ENCODE assay signal across 24 mouse cellular contexts in genomic region chr9:58743702-58744248, GRCm38 (mm10). TPM values are rescaled to one million over a fixed set of nuclear protein-coding genes. Genes with fewer than 3 reads are reported as not detected.
A peak's percentile ranks its signal among the peaks of the same experiment; 100 is the strongest.
DNase-seq lines count a peak whose midpoint lies in the region; ATAC-seq and TF ChIP-seq lines count a peak whose summit lies in the region.
"Had no signal": no experiment of that assay in that cellular context is flagged by ENCODE, and none has a peak within 500 bp of the region (broad histone marks: within the 10 kb centered on the region; RNA-seq: fewer than 3 reads in every experiment).

Gene Rec114, minus strand, starts transcription at chr9:58743964.

- 68% methylated on average over 3 of the region's 3 CpGs for WGBS in liver, embryonic 16.5 days (ENCODE audit: insufficient replicate concordance)
- 95% methylated on average over 3 of the region's 3 CpGs for WGBS in kidney, adult 2 months
- 89% methylated on average over 3 of the region's 3 CpGs for WGBS in midbrain, embryonic 11.5 days

- no peak within 1 kb of the TSS for H3K9ac ChIP-seq in liver, embryonic 16.5 days (ENCODE audit: low read depth, low read length)
- H3K9ac ChIP-seq in midbrain, embryonic 11.5 days (ENCODE audit: low read length), result no peak within 1 kb of the TSS
- H3K9ac ChIP-seq: forebrain, embryonic 15.5 days; hindbrain, embryonic 13.5 days; midbrain, embryonic 12.5 days; neural tube, embryonic 15.5 days had no signal

- TF ChIP-seq POLR2A in kidney, adult 2 months (IDR thresholded peaks at IDR 0.05; ENCODE audit: low read depth, low read length), result no peak

- no peaks in the 10 kb centered on the region for H3K9me3 ChIP-seq in liver, embryonic 16.5 days (replicated peaks; ENCODE audit: control insufficient read depth, low read length)
- H3K9me3 ChIP-seq in midbrain, embryonic 11.5 days (ENCODE audit: control insufficient read depth, low read length), result no peaks in the 10 kb centered on the region
- H3K9me3 ChIP-seq: forebrain, embryonic 15.5 days; hindbrain, embryonic 13.5 days; limb, embryonic 10.5 days; midbrain, embryonic 12.5 days; neural tube, embryonic 15.5 days had no signal

- no peak within 1 kb of the TSS for H3K27ac ChIP-seq in liver, embryonic 16.5 days (ENCODE audit: low read length)
- no peak within 1 kb of the TSS for H3K27ac ChIP-seq in kidney, adult 2 months (ENCODE audit: insufficient read depth, low read depth, low read length)
- no peak within 1 kb of the TSS for H3K27ac ChIP-seq in midbrain, embryonic 11.5 days (ENCODE audit: low read depth, low read length)
- H3K27ac ChIP-seq: forebrain, embryonic 15.5 days; hindbrain, embryonic 13.5 days; left cerebral cortex, adult 2 months; limb, embryonic 10.5 days; macrophage; midbrain, embryonic 12.5 days; neural tube, embryonic 15.5 days had no signal

- DNase-seq in thymus, postnatal 14 days, result peak; percentile 13
- no peak for DNase-seq in thymus, adult 18-20 months
- peak; percentile 17 for DNase-seq in liver
- no peak for DNase-seq in urinary bladder, postnatal 4 days (ENCODE audit: low spot score in 2 of 2)
- no peak for DNase-seq in kidney, adult 2 months
- DNase-seq in midbrain, embryonic 11.5 days (ENCODE audit: low spot score, missing footprints), result no peak
- DNase-seq: adrenal gland, postnatal 14 days; B cell, adult 2 months; cerebellum, adult 8-10 months; cerebellum, postnatal 36 days; gastrocnemius, postnatal 14 days; kidney, adult 11 months; kidney, postnatal 10 days; thymus, adult 2 months had no signal

- H3K36me3 ChIP-seq in liver, embryonic 16.5 days (ENCODE audit: control insufficient read depth, insufficient read depth), result no peaks in the 10 kb centered on the region
- no peaks in the 10 kb centered on the region for H3K36me3 ChIP-seq in kidney, adult 2 months (ENCODE audit: control insufficient read depth, insufficient read depth, low read length)
- H3K36me3 ChIP-seq in midbrain, embryonic 11.5 days (ENCODE audit: control insufficient read depth, insufficient read depth, low read length), result no peaks in the 10 kb centered on the region
- H3K36me3 ChIP-seq: forebrain, embryonic 15.5 days; hindbrain, embryonic 13.5 days; limb, embryonic 10.5 days; midbrain, embryonic 12.5 days; neural tube, embryonic 15.5 days had no signal

- no peaks in the 10 kb centered on the region for H3K27me3 ChIP-seq in liver, embryonic 16.5 days (ENCODE audit: control insufficient read depth, insufficient read depth, low read depth, low read length)
- H3K27me3 ChIP-seq in kidney, adult 2 months (replicated peaks; ENCODE audit: control insufficient read depth, insufficient read depth, low read length), result no peaks in the 10 kb centered on the region
- no peaks in the 10 kb centered on the region for H3K27me3 ChIP-seq in midbrain, embryonic 11.5 days (ENCODE audit: control insufficient read depth, insufficient read depth, low read length)
- H3K27me3 ChIP-seq: CH12.LX; forebrain, embryonic 15.5 days; hindbrain, embryonic 13.5 days; midbrain, embryonic 12.5 days; neural tube, embryonic 15.5 days had no signal

- ATAC-seq in liver, embryonic 16.5 days (ENCODE audit: low read depth), result no peak
- ATAC-seq in midbrain, embryonic 11.5 days (ENCODE audit: low FRiP score), result no peak
- ATAC-seq: forebrain, embryonic 15.5 days; lung, postnatal 0 days had no signal

- TF ChIP-seq CTCF in kidney, adult 2 months (conservative IDR thresholded peaks at IDR 0.05; ENCODE audit: insufficient read depth, insufficient read length, low read depth, low read length), result no peak

- H3K4me2 ChIP-seq in liver, embryonic 16.5 days (ENCODE audit: low read depth, low read length), result no peak within 1 kb of the TSS
- no peak within 1 kb of the TSS for H3K4me2 ChIP-seq in midbrain, embryonic 11.5 days
- H3K4me2 ChIP-seq: forebrain, embryonic 15.5 days; hindbrain, embryonic 13.5 days; midbrain, embryonic 12.5 days; neural tube, embryonic 15.5 days had no signal

- H3K4me3 ChIP-seq in liver, embryonic 16.5 days (ENCODE audit: low read depth, low read length), result no peak within 1 kb of the TSS
- no peak within 1 kb of the TSS for H3K4me3 ChIP-seq in kidney, adult 2 months (ENCODE audit: insufficient read depth, low read depth, low read length)
- no peak within 1 kb of the TSS for H3K4me3 ChIP-seq in midbrain, embryonic 11.5 days (ENCODE audit: low read depth, low read length)
- H3K4me3 ChIP-seq: forebrain, embryonic 15.5 days; hindbrain, embryonic 13.5 days; left cerebral cortex, adult 2 months; limb, embryonic 10.5 days; midbrain, embryonic 12.5 days; neural tube, embryonic 15.5 days had no signal

- 0 out of 2 replicates have a peak, but pooled peaks cover 2% of the 10 kb centered on the region for H3K4me1 ChIP-seq in liver, embryonic 16.5 days (ENCODE audit: control insufficient read depth, low read depth, low read length)
- H3K4me1 ChIP-seq in kidney, adult 2 months (ENCODE audit: control insufficient read depth, insufficient read depth, low read length), result no peaks in the 10 kb centered on the region; the same call in 1 of the 2 replicates
- no peaks in the 10 kb centered on the region for H3K4me1 ChIP-seq in midbrain, embryonic 11.5 days (ENCODE audit: control insufficient read depth, insufficient read depth, low read length)

RNA-seq across cellular contexts. Expression of gene Rec114, which starts in this region (rescaled TPM):
- 25.9 and 30.6 TPM in 2 replicates for polyA plus RNA-seq in liver, embryonic 16.5 days (2015; fragmentation: Nextera tagmentation; extraction: Ambion mirVana)
- polyA plus RNA-seq in kidney, adult 2 months (2012; rRNA removed), result 0.50 TPM in 1 of 2 replicates, not detected in the other
- 1.0 and 2.7 TPM in 2 replicates for polyA plus RNA-seq in midbrain, embryonic 11.5 days (2014; fragmentation: Nextera tagmentation; extraction: Ambion mirVana)
- polyA plus RNA-seq: macrophage; thymus, adult 2 months had no signal

Comparison
In these comparisons a context has a peak if more than half of its experiments do, and no peak if none do; other contexts are left out.
1. DNase-seq: peak in thymus, postnatal 14 days (single experiment) and liver (single experiment); none in thymus, adult 18-20 months (0 of 2), urinary bladder, postnatal 4 days (0 of 2), kidney, adult 2 months (single experiment) and midbrain, embryonic 11.5 days (single experiment).